Mouse (Mus musculus): ENCODE measurements around the gene 4930486L24Rik.

DNA sequence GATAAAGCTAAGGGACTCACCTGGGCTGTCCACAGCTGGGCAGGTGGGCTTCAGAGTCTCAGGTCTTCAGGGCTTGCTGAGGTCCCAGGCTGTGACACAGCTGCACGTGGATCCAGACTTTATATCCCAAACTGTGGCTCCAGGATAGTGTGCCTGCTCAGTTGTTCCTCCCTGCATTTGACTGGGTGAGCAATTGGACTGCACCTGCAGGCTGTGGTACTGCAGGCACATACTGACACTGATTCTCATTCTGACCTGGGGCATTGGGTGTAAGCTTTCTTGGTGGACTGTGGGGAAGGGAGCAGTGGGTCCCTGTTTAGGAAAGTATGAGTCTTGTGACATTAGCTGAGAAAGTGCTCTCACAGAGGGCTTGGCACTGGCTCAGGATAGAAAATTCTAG is 61.5 kb downstream of the 4930486L24Rik start, which contains the start of gene Ctsll3:
- no peak for TF ChIP-seq CHD1 (IDR thresholded peaks at IDR 0.05; ENCODE audit: low read depth, low read length)
- TF ChIP-seq CTCF (IDR thresholded peaks at IDR 0.05 in 2 of 3, conservative IDR thresholded peaks at IDR 0.05 in 1 of 3; ENCODE audit: control insufficient read depth in 1 of 3, insufficient read depth in 1 of 3, low read depth in 2 of 3, low read length in 3 of 3, poor library complexity in 1 of 3, severe bottlenecking in 1 of 3) = no peak
